ENCODE assay signal across 7 mouse cellular contexts in the genomic region with DNA sequence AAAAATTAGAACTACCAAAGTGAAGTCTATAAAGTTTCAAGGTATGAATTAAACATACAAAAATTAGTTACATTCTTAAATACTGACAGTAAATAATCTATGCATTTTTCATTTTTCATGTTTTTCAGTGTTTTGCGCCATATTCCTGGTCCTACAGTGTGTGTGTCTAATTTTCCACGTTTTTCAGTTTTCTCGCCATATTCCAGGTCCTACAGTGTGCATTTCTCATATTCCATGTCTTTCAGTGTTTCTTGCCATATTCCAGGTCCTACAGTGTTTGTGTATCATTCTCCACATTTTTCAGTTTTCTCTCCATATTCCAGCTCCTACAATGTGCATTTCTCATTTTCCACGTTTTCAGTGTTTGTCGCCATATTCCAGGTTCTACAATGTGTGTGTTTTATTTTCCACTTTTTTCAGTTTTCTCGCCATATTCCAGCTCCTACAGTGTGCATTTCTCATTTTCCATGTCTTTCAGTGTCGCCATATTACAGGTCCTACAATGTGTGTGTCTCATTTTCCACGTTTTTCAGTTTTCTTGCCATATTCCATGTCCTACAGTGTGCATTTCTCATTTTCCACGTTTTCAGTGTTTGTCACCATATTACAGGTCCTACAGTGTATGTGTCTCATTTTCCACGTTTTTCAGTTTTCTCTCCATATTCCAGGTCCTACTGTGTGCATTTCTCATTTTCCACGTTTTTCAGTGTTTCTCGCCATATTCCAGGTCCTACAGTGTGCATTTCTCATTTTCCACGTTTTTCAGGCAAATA.
A peak's percentile ranks its signal among the peaks of the same experiment; 100 is the strongest.
DNase-seq lines count a peak whose midpoint lies in the region; ATAC-seq lines count a peak whose summit lies in the region.

No protein-coding gene starts in this region.

- ATAC-seq in kidney, embryonic 15.5 days (replicated peaks; ENCODE audit: low FRiP score): peak; percentile 77; the same call in 1 of the 2 replicates
- no peak for ATAC-seq in kidney, embryonic 16.5 days (ENCODE audit: low FRiP score, low TSS enrichment)
- ATAC-seq in embryonic facial prominence, embryonic 13.5 days (ENCODE audit: insufficient number of reproducible peaks, insufficient read depth, low FRiP score, low TSS enrichment, low read depth): peak; percentile 84
- peak; percentile 57; the same call in 1 of the 2 replicates for ATAC-seq in liver, embryonic 12.5 days

- H3K4me3 ChIP-seq in kidney, embryonic 15.5 days (replicated peaks): no peak overlapping the region
- no peak overlapping the region for H3K4me3 ChIP-seq in kidney, embryonic 16.5 days (ENCODE audit: low read length)
- H3K4me3 ChIP-seq in embryonic facial prominence, embryonic 13.5 days: no peak overlapping the region
- H3K4me3 ChIP-seq in liver, embryonic 12.5 days: no peak overlapping the region

- no peaks in the 10 kb centered on the region for H3K36me3 ChIP-seq in kidney, embryonic 15.5 days
- H3K36me3 ChIP-seq in kidney, embryonic 16.5 days (ENCODE audit: insufficient read depth, low read length): no peaks in the 10 kb centered on the region
- H3K36me3 ChIP-seq in embryonic facial prominence, embryonic 13.5 days: no peaks in the 10 kb centered on the region
- H3K36me3 ChIP-seq in liver, embryonic 12.5 days: no peaks in the 10 kb centered on the region

- H3K27ac ChIP-seq in kidney, embryonic 15.5 days: no peak overlapping the region
- H3K27ac ChIP-seq in kidney, embryonic 16.5 days (ENCODE audit: low read length): no peak overlapping the region
- H3K27ac ChIP-seq in embryonic facial prominence, embryonic 13.5 days: no peak overlapping the region
- no peak overlapping the region for H3K27ac ChIP-seq in liver, embryonic 12.5 days

- no peaks in the 10 kb centered on the region for H3K27me3 ChIP-seq in kidney, embryonic 15.5 days
- no peaks in the 10 kb centered on the region for H3K27me3 ChIP-seq in kidney, embryonic 16.5 days (ENCODE audit: insufficient read depth, low read length)
- no peaks in the 10 kb centered on the region for H3K27me3 ChIP-seq in embryonic facial prominence, embryonic 13.5 days
- H3K27me3 ChIP-seq in liver, embryonic 12.5 days (replicated peaks): no peaks in the 10 kb centered on the region

- intact Hi-C loops in left cerebral cortex, postnatal 10 days (cut with DNase I): no loop called here

- H3K4me2 ChIP-seq in kidney, embryonic 15.5 days: no peak overlapping the region
- H3K4me2 ChIP-seq in kidney, embryonic 16.5 days (replicated peaks; ENCODE audit: low read depth, low read length): no peak overlapping the region
- no peak overlapping the region for H3K4me2 ChIP-seq in embryonic facial prominence, embryonic 13.5 days
- H3K4me2 ChIP-seq in liver, embryonic 12.5 days: no peak overlapping the region

- H3K9me3 ChIP-seq in kidney, embryonic 15.5 days (replicated peaks): 0 out of 2 replicates have a peak, but pooled peaks cover 5% of the 10 kb centered on the region
- H3K9me3 ChIP-seq in kidney, embryonic 16.5 days (ENCODE audit: low read length): 0 out of 2 replicates have a peak, but pooled peaks cover 2% of the 10 kb centered on the region
- 0 out of 2 replicates have a peak, but pooled peaks cover 8% of the 10 kb centered on the region for H3K9me3 ChIP-seq in embryonic facial prominence, embryonic 13.5 days
- peaks cover 8% of the 10 kb centered on the region; the same call in 1 of the 2 replicates for H3K9me3 ChIP-seq in liver, embryonic 12.5 days (replicated peaks)

- DNase-seq in MN1 (ENCODE audit: low spot score): peak; percentile 45
- DNase-seq in ovary, postnatal 36 days (ENCODE audit: low spot score): no peak
- no peak for DNase-seq in left cerebral cortex, postnatal 10 days (ENCODE audit: extremely low spot score in 1 of 2, low spot score in 2 of 2)

- no peak overlapping the region for H3K9ac ChIP-seq in kidney, embryonic 15.5 days
- H3K9ac ChIP-seq in kidney, embryonic 16.5 days (replicated peaks; ENCODE audit: low read length): no peak overlapping the region
- no peak overlapping the region for H3K9ac ChIP-seq in embryonic facial prominence, embryonic 13.5 days
- no peak overlapping the region for H3K9ac ChIP-seq in liver, embryonic 12.5 days

- H3K4me1 ChIP-seq in kidney, embryonic 15.5 days: no peaks in the 10 kb centered on the region
- no peaks in the 10 kb centered on the region for H3K4me1 ChIP-seq in kidney, embryonic 16.5 days (ENCODE audit: insufficient read depth, low read length)
- no peaks in the 10 kb centered on the region for H3K4me1 ChIP-seq in embryonic facial prominence, embryonic 13.5 days
- H3K4me1 ChIP-seq in liver, embryonic 12.5 days: no peaks in the 10 kb centered on the region

- WGBS in kidney, embryonic 15.5 days: 58% methylated on average over 13 of the region's 13 CpGs
- 63% methylated on average over 13 of the region's 13 CpGs for WGBS in kidney, embryonic 16.5 days
- WGBS in embryonic facial prominence, embryonic 13.5 days: 55% methylated on average over 13 of the region's 13 CpGs
- WGBS in liver, embryonic 12.5 days (ENCODE audit: insufficient replicate concordance): 43% methylated on average over 13 of the region's 13 CpGs
